Mouse (Mus musculus): ENCODE measurements at regions not wholly inside any gene's neighbourhood (a gene's known extent, or its start where the extent isn't known, plus 50 kb on each side); places are given as distances from the start of the nearest gene placed in this dataset.

- Histone ChIP-seq H3K36me3 (ENCODE audit: control insufficient read depth, insufficient read depth, low read length) (no peaks in the 10 kb centered on the region), H3K4me3 (ENCODE audit: low read length) (no peak overlapping the region), H3K9me3 (ENCODE audit: control insufficient read depth, low read length) (no peaks in the 10 kb centered on the region), H3K27me3 (ENCODE audit: control insufficient read depth, insufficient read depth, low read length) (no peaks in the 10 kb centered on the region), H3K4me1 (ENCODE audit: control insufficient read depth, insufficient read depth, low read length) (peaks cover 7% of the 10 kb centered on the region), H3K9ac (ENCODE audit: low read depth, low read length) (no peak overlapping the region), H3K27ac (ENCODE audit: low read depth, low read length) (no peak overlapping the region), H3K4me2 (replicated peaks; ENCODE audit: low read depth, low read length) (no peak overlapping the region)
- 7% methylated on average over 1 of the region's 1 CpGs for WGBS
- peak; percentile 49; the same call in 1 of the 2 replicates for ATAC-seq (ENCODE audit: low FRiP score, low TSS enrichment)
Measured at GRCm38 (mm10) chr14:46300546-46300945, 78.7 kb upstream of the Gm15217 start.

- H3K9me3 ChIP-seq (ENCODE audit: control insufficient read depth, low read length): no peaks in the 10 kb centered on the region
- ATAC-seq (ENCODE audit: low FRiP score, low TSS enrichment): no peak
- WGBS: 87% methylated on average over 2 of the region's 2 CpGs
- peaks cover 7% of the 10 kb centered on the region for H3K4me1 ChIP-seq (ENCODE audit: control insufficient read depth, insufficient read depth, low read length)
- H3K36me3 ChIP-seq (ENCODE audit: control insufficient read depth, insufficient read depth, low read length): no peaks in the 10 kb centered on the region
- H3K9ac ChIP-seq (ENCODE audit: low read depth, low read length): no peak overlapping the region
- no peak overlapping the region for H3K27ac ChIP-seq (ENCODE audit: low read depth, low read length)
- no peaks in the 10 kb centered on the region for H3K27me3 ChIP-seq (ENCODE audit: control insufficient read depth, insufficient read depth, low read length)
- H3K4me3 ChIP-seq (ENCODE audit: low read length): no peak overlapping the region
- no peak overlapping the region for H3K4me2 ChIP-seq (replicated peaks; ENCODE audit: low read depth, low read length)
Measured at GRCm38 (mm10) chr14:46302601-46303000, 76.6 kb upstream of the Gm15217 start.

GRCm38 (mm10) chr14:46305267-46305666 lies 73.9 kb upstream of the Gm15217 start:
- H3K9me3 ChIP-seq (ENCODE audit: control insufficient read depth, low read length): no peaks in the 10 kb centered on the region
- H3K4me2 ChIP-seq (replicated peaks; ENCODE audit: low read depth, low read length): no peak overlapping the region
- no peaks in the 10 kb centered on the region; the same call in 1 of the 2 replicates for H3K4me1 ChIP-seq (ENCODE audit: control insufficient read depth, insufficient read depth, low read length)
- no peaks in the 10 kb centered on the region for H3K27me3 ChIP-seq (ENCODE audit: control insufficient read depth, insufficient read depth, low read length)
- no peak for ATAC-seq (ENCODE audit: low FRiP score, low TSS enrichment)
- H3K36me3 ChIP-seq (ENCODE audit: control insufficient read depth, insufficient read depth, low read length): no peaks in the 10 kb centered on the region
- 84% methylated on average over 4 of the region's 4 CpGs for WGBS
- no peak overlapping the region for H3K27ac ChIP-seq (ENCODE audit: low read depth, low read length)
- H3K4me3 ChIP-seq (ENCODE audit: low read length): no peak overlapping the region
- H3K9ac ChIP-seq (ENCODE audit: low read depth, low read length): no peak overlapping the region

GRCm38 (mm10) chr14:46313064-46313463 lies 66.2 kb upstream of the Gm15217 start:
- Histone ChIP-seq H3K27ac (ENCODE audit: low read depth, low read length) (no peak overlapping the region), H3K4me1 (ENCODE audit: control insufficient read depth, insufficient read depth, low read length) (no peaks in the 10 kb centered on the region), H3K4me3 (ENCODE audit: low read length) (no peak overlapping the region), H3K36me3 (ENCODE audit: control insufficient read depth, insufficient read depth, low read length) (no peaks in the 10 kb centered on the region), H3K9ac (ENCODE audit: low read depth, low read length) (no peak overlapping the region), H3K4me2 (replicated peaks; ENCODE audit: low read depth, low read length) (no peak overlapping the region), H3K27me3 (ENCODE audit: control insufficient read depth, insufficient read depth, low read length) (no peaks in the 10 kb centered on the region), H3K9me3 (ENCODE audit: control insufficient read depth, low read length) (no peaks in the 10 kb centered on the region)
- no peak for ATAC-seq (ENCODE audit: low FRiP score, low TSS enrichment)
- 82% methylated on average over 4 of the region's 4 CpGs for WGBS

GRCm38 (mm10) chr14:46316521-46316920 lies 62.7 kb upstream of the Gm15217 start:
- 83% methylated on average over 5 of the region's 5 CpGs for WGBS
- Histone ChIP-seq H3K36me3 (ENCODE audit: control insufficient read depth, insufficient read depth, low read length) (no peaks in the 10 kb centered on the region), H3K4me1 (ENCODE audit: control insufficient read depth, insufficient read depth, low read length) (no peaks in the 10 kb centered on the region), H3K4me2 (replicated peaks; ENCODE audit: low read depth, low read length) (no peak overlapping the region), H3K9ac (ENCODE audit: low read depth, low read length) (no peak overlapping the region), H3K27me3 (ENCODE audit: control insufficient read depth, insufficient read depth, low read length) (no peaks in the 10 kb centered on the region), H3K27ac (ENCODE audit: low read depth, low read length) (no peak overlapping the region), H3K9me3 (ENCODE audit: control insufficient read depth, low read length) (no peaks in the 10 kb centered on the region), H3K4me3 (ENCODE audit: low read length) (no peak overlapping the region)
- no peak for ATAC-seq (ENCODE audit: low FRiP score, low TSS enrichment)

- WGBS: 66% methylated on average over 16 of the region's 16 CpGs
- H3K9me3 ChIP-seq (ENCODE audit: control insufficient read depth, low read length): no peaks in the 10 kb centered on the region
- H3K27ac ChIP-seq (ENCODE audit: low read depth, low read length): no peak overlapping the region
- H3K4me1 ChIP-seq (ENCODE audit: control insufficient read depth, insufficient read depth, low read length): no peaks in the 10 kb centered on the region
- no peak overlapping the region for H3K4me2 ChIP-seq (replicated peaks; ENCODE audit: low read depth, low read length)
- H3K4me3 ChIP-seq (ENCODE audit: low read length): no peak overlapping the region
- H3K27me3 ChIP-seq (ENCODE audit: control insufficient read depth, insufficient read depth, low read length): no peaks in the 10 kb centered on the region
- no peaks in the 10 kb centered on the region for H3K36me3 ChIP-seq (ENCODE audit: control insufficient read depth, insufficient read depth, low read length)
- ATAC-seq (ENCODE audit: low FRiP score, low TSS enrichment): no peak
- H3K9ac ChIP-seq (ENCODE audit: low read depth, low read length): no peak overlapping the region
Measured at GRCm38 (mm10) chr14:46317406-46318045, 61.7 kb upstream of the Gm15217 start.

- ATAC-seq (ENCODE audit: low FRiP score, low TSS enrichment): no peak
- Histone ChIP-seq H3K9me3 (ENCODE audit: control insufficient read depth, low read length) (no peaks in the 10 kb centered on the region), H3K4me2 (replicated peaks; ENCODE audit: low read depth, low read length) (no peak overlapping the region), H3K9ac (ENCODE audit: low read depth, low read length) (no peak overlapping the region), H3K36me3 (ENCODE audit: control insufficient read depth, insufficient read depth, low read length) (no peaks in the 10 kb centered on the region), H3K27me3 (ENCODE audit: control insufficient read depth, insufficient read depth, low read length) (no peaks in the 10 kb centered on the region), H3K27ac (ENCODE audit: low read depth, low read length) (no peak overlapping the region), H3K4me3 (ENCODE audit: low read length) (no peak overlapping the region), H3K4me1 (ENCODE audit: control insufficient read depth, insufficient read depth, low read length) (no peaks in the 10 kb centered on the region)
- WGBS: 74% methylated on average over 3 of the region's 3 CpGs
Measured at GRCm38 (mm10) chr14:46328064-46328463, 51.1 kb upstream of the Gm15217 start.

All from kidney, embryonic 14.5 days (tissue).